Mouse (Mus musculus) gastrocnemius, adult 8-10 months (tissue): ENCODE measurements around the gene Scn10a. TPM values are rescaled to one million over a fixed set of nuclear protein-coding genes. Genes with fewer than 3 reads are reported as not detected.

Experiments
- DNase-seq, 2 experiments: peaks; one replicate each; pipeline ENCODE4 v3.0.0; 2022; ENCODE audit warnings: low spot score in 2 of 2
- total RNA-seq, 4 experiments: library from RNA; stranded (reverse); gene quantifications; 2 replicates each; pipeline ENCODE4 v1.2.4; 2022

Scn10a gene
- not detected for total RNA-seq

GRCm38 (mm10) chr9:119719222-119719621 lies at the start of gene Scn10a:
Gene Scn10a (minus strand): TSS chr9:119719322.
- DNase-seq, result no peak

- no peak for DNase-seq
Measured at GRCm38 (mm10) chr9:119768585-119768984, 49.5 kb upstream of the Scn10a start.

DNA sequence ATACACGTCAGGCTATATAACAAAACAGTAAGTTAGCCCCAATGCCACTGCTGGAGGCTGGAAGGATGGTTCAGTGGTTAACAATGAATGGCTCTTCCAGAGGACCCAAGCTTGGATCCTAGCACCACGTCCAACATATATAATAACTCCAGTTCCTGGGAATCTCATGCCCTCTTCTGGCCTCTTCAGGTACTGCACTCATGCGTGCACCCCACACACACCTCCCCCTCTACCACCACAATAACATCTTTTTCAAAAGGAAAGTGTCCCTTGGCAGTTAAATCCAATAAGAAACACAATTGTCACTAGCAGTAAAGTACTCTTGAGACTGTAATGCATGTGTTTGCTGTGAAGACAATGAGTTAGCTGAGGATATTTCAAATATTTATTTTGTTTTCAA lies 41.1 kb upstream of the Scn10a start:
- no peak for DNase-seq

DNA sequence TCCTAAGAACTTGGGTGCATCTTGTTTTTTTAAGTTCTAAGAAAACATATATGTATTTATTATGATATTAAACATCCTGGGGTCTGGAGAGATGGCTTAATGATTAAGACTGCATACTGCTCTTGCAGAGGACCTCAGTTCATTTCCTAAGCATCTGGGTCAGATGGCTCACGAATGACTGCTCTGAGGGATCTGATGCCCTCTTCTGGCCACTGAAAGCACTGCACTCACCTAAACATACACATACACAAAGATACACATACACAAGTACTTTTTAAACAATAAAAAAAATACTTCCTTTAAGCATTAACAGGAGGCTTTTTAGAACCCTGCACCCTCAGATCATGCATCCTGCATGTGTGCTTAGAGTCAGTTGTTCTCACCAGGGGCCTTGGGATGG lies 40.3 kb upstream of the Scn10a start:
- DNase-seq, result no peak

DNA sequence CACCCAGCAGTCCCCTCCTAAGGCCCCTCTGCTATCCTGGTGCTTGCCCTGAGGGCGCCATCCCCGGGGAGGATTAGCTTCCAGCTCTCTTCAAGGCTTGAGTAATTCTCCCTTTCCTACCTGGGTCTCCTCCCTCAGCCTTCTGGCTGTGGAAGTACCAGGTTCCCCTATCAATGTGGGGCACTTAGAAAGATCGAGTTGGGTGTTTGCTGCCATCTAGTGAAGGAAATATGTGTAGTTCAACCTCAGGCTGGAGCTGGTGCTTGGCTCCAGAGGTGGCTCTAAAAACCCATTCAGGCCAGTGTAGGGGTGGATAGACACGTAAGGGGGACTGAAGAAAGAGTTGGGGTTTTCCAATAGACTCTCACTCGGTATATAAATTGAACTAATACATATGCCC lies 32.4 kb upstream of the Scn10a start:
- DNase-seq, result no peak

DNA sequence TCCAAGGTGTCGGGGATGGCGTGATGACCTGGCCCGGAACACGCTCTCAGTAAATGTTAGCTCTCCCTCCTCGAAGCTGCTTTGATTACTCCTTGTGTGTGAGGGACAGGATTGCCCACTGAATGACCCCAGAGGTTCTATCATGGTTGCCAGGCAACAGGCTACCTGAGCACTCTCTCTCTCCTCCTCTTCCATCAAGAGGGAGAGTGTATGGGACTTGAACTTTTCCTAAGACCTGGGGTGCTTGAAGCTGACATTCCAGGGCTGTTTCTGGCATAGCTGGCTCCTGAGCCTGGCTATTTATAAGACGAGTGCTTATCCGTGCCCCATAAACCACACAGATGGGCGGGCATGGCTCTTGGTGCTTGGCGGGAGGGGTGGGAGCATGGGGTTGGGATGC lies 30.0 kb upstream of the Scn10a start:
- DNase-seq, result no peak

- no peak for DNase-seq
Measured at GRCm38 (mm10) chr9:119743900-119744299, 24.8 kb upstream of the Scn10a start.

DNA sequence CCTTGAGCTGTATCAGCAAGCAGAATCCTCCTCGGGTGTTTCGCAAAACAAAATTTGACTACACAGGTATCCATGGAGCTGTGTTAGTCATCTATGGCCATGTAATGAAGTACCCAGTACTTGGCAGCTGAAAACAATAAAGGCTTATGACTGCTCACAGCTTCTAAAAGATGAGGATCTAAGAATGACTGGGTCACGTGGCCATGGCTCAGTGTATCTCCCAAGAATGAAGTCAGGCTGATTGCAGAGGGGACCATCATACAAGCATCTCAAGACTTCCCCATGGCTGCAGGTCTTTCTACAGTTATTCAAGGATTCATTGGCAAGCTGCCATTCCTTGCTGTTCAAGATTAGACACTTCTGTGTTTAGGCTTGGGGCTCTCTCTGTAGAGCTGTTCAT lies 24.2 kb upstream of the Scn10a start:
- DNase-seq, result no peak

- DNase-seq, result no peak
Measured at GRCm38 (mm10) chr9:119741101-119741786, 22.1 kb upstream of the Scn10a start.

- no peak for DNase-seq
Measured at GRCm38 (mm10) chr9:119728412-119729097, 9.4 kb upstream of the Scn10a start.

DNA sequence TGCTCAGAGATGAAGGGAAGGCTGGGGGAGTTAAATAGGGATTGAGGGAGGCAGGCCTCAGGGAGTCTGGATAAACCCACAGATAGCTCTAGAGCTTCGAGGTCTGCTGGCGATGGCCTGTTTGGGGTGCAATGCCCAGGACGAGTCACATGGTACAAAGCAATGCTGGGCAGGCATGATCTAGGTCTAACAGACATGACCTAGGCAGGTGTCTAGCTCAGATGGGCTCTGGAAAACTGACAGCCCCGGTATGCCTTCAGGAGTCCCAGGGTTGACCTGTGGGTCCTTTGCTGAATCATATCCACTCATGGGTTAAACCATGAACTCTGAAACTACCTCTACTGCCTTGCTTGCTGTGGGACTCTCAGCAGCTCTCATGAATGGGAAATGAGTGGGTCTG lies 7.9 kb upstream of the Scn10a start:
- no peak for DNase-seq

- no peak for DNase-seq
Measured at GRCm38 (mm10) chr9:119725293-119725862, 6.3 kb upstream of the Scn10a start.

DNA sequence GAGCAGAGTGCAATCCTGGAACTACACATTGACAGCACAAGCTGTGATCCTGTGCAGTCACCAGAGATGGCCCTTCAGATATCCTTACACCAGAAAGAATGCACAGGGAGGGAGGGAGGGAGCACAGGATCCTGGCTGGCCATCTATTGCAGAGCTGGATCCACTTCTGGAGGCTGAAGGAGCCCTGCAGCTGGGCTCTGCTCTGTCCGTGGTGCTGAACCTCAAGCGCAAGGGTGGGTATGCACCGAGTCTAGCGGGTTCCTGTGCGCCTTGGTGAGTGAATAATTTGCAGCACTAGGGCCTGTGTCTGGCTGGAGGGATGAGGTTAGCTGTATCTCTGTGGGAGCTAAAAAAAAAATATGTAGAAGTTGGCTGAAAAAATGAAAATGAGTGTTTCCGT lies 12.4 kb downstream of the Scn10a start:
- DNase-seq, result no peak

DNA sequence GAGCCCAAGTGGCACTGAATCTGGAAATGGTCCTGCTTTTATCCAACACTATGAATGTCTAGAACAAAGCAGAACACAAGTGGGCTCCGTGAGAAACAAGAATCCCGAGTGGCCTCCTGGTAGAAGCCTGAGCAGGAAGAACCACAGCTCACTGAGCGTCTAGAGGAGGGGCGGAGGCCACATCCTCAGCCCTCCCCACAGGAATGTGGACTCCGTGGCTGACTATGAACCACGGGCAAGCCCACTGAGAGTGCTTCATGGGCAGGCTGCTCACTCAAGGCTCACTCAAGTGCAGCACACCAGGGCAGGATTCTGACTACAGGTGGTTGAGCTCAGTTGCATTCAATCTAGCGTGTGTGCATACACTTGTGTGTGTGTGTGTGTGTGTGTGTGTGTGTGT lies 27.6 kb downstream of the Scn10a start:
- no peak for DNase-seq

DNA sequence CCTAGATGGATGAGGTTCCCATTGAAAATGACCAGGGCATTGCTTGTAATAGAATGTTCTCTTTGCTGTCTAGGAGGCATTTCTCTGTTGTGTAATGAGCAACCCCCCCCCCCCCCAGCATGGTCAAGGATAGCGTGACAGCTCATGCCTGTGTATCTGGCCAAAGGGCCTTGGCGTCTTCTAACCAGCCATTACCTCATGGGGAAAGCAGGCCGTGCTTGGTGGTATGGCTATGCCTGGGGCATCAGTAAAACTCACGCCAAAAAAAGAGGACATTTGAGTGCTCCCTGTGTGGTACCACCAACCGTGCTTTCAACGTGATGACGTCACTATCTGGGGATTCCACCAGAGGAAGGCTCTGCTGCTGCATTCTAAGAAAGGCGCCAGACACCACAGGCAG lies 28.1 kb downstream of the Scn10a start:
- DNase-seq, result no peak

DNA sequence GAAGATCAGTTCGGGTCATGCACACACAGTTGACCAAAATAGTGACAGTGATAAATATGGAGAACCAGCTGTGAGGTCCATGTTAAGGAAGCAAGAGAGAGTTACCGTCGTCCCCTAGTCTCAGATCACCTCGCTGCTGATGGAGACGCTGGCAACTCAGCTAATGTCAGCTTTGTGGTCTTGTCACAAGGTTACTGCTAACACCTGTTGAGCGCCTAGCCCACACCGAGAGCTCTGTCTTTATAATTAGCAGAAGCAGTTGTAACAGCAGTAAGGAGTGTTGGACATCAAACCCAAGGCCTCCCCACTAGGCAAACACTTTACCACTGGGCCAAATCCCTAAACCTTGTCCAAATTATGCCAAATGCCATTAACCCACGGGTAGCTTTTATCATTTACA lies 31.2 kb downstream of the Scn10a start:
- DNase-seq, result no peak

GRCm38 (mm10) chr9:119686187-119686586 lies 32.9 kb downstream of the Scn10a start:
- no peak for DNase-seq

GRCm38 (mm10) chr9:119680896-119681295 lies 38.2 kb downstream of the Scn10a start:
- no peak for DNase-seq

DNA sequence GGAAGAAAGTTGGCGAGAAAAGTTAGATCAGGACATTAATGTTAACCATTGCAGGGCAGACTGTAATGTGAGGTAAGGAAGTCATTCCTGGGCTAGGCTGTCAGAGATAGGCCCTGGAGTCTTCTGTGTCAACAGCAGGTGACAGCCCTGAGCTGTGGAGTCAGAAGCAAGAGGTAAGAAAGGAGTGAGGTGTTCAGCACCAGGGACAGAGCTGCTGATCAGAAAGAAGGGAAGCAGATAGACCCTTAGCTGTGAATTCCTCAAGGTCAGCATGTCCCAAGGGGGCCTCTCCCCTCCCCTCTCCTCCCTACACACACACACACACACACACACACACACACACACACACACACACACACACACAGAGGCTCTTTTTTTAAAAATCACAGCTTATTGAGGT lies 55.0 kb downstream of the Scn10a start:
- no peak for DNase-seq

- DNase-seq, result peak in 1 of 2 experiments; percentile 14
Measured at GRCm38 (mm10) chr9:119656111-119656510, 63.0 kb downstream of the Scn10a start.

DNA sequence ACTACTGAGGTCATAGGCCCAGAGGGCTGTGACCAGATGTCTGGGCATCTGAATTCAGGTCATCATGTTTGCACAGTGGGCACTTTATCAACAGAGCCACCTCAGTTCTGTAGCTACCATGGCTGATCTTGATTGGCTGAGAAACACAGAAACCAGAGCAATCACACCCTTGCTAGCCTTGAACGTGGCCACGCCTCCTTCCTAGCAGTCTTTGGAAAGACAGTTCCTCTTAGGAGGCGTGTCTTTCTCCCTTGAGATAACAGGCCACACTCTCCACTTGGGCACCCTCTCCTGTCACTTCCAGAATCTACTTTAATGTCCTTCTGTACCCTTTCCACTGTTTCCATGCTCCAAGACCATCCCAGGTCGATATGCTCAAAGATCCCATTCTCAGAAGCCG lies 65.4 kb downstream of the Scn10a start:
- no peak for DNase-seq

GRCm38 (mm10) chr9:119646942-119647547 lies 72.1 kb downstream of the Scn10a start:
- no peak for DNase-seq

- no peak for DNase-seq
Measured at GRCm38 (mm10) chr9:119641985-119642384, 77.1 kb downstream of the Scn10a start.
